Mouse (Mus musculus): Measurements from ENCODE around the gene Pomgnt2.

DNA sequence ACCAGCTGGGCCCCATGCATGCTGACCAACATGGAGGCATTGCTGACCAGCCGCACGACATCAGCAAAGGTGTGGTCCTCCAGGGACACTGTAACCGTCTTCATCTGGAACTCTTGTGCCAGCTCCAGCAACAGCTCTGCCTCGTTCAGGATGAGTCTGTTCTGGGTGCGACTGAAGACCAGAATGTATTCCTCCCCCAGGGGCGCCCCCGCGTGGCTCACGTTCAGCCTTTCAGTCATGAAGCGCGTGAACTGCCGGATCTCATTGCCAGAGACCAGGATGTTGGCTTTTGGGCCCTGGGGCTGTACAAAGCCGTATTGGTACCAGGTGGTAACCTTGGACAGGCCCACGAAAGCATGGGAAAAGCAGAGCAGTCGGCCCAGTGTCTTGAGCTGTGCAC is 14.2 kb downstream of the Pomgnt2 start:
- TF ChIP-seq CTCF (IDR thresholded peaks at IDR 0.05; ENCODE audit: extremely low read depth, insufficient read depth, insufficient read length, insufficient replicate concordance) = no peak
- TF ChIP-seq POLR2A (IDR thresholded peaks at IDR 0.05; ENCODE audit: low read depth, low read length) = no peak

Measured in spleen, adult 2 months (tissue).